Mouse (Mus musculus) adrenal gland (tissue): ENCODE measurements at regions not wholly inside any gene's neighbourhood (a gene's known extent, or its start where the extent isn't known, plus 50 kb on each side); places are given as distances from the start of the nearest gene placed in this dataset.

Experiments used
- intact Hi-C: fragments of 180-260 bp; cut with DNase I; formaldehyde crosslinking; loops from one replicate; pipeline ENCODE4 v1.15.1; 2025
- microRNA-seq, 2 experiments: library from miRNA; unstranded; fragments of <30 nt; microRNA quantifications; one replicate each; pipeline ENCODE4; 2019

DNA sequence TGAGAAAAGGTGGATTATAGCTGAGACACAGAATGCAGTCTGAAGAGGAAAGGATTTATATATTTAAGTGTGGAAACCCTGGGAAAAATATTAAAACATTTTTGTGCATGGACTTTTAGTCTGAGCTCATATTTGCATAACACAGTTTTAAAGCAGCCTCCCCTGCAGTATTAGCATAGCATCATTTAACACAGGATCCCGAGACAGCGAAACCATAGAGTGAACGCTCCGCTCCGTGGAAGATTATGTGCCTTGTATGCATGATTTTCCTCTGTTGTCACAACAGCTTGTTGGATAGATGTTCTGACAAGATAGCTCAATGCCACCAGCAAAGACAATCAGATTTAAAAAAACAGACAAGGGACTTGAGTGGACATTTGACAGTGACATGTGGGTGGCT, 86.1 kb upstream of the Kif2a start:
- intact Hi-C loops: loop anchor here (5.0 to 10.0 kb wide), 2 partner anchors 123 to 231 kb away; no protein-coding TSS in a partner anchor

DNA sequence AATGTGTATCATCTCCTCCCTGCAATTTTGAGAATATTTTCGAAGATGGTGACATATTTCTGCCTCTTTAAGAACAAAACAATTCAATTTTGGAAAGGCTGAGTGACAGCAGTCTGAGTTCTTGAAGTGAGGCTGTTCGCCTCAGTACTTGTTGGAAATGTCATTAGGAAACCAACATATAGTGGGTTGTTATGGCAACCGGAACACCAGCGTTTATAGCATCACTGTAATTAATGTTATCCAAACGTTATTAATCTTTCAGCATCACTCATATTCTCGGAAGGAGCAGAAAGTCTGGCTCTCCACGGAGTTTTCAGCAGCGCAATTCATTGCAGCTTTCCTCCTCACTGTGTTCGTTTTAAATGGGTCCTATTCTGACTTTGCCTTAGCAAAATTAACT, 85.6 kb upstream of the Kif2a start:
- intact Hi-C loops: loop anchor here (5.0 to 10.0 kb wide), 2 partner anchors 123 to 230 kb away; no protein-coding TSS in a partner anchor

DNA sequence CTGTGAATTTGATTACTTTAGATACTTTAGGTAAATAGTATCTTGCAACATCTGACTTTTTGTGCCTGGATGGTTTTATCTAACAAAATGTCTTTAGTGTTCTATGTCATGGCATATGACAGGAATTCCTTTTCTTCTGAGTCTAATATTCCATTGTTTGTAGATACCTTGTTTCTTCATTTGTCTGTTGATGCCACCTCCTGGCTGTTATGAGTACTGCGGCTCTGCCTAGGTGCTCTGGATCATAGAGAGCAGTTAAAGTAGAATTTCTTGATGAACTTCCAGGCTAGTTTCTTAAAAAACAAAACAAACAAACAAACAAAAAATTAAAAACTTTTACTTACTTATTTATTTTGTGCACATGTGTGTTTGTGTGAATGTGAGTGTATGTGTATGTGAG, 83.6 kb upstream of the Kif2a start:
- intact Hi-C loops: loop anchor here (5.0 to 10.0 kb wide), 2 partner anchors 121 to 228 kb away; no protein-coding TSS in a partner anchor

DNA sequence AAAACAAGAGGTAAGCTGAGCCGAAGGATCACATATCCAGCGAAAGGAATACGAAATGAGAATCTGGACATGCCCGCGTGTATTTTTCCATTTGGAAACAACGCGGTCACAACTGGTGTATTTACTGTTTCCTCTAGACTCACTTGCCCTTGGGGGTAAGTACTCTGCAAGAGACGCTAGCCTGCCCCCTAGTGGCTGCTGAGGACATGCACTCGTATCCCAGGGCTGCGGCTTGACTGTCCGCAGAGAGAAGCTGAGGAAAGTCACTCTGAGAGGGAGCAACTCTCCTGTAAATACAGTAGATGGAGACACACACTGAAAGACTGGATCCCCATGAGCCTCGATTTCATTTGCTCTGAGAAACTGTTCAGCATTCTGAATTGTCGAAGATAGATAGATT, 79.7 kb upstream of the Kif2a start:
- intact Hi-C loops: loop anchor here (5.0 to 10.0 kb wide), 3 partner anchors 39 to 154 kb away; partner anchors contain the start of gene Dimt1

DNA sequence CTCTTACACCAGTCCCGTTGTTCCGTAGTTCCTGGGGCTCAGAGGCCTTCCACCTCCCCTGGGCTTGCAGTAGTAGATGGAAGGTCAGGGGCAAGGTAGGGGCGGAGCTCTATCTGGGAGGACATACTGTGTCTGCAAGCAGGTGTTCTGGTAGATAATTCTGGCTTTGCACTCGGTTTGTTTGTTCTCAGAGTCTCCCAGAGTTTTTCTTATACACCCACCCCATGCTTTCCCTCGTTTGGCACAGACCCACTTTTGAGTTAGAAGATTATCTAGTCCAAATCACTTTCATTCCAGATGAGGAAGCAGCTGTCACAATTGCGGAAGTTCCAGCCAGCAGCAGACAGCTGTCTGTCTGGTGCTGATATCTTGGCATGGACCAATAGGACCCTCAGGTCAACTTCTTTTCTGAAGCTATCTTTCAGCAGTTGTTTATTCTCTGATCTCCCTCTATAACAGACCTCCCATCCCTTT, 79.0 kb upstream of the Kif2a start:
- intact Hi-C loops: loop anchor here (5.0 to 10.0 kb wide), 3 partner anchors 39 to 154 kb away; partner anchors contain the start of gene Dimt1

DNA sequence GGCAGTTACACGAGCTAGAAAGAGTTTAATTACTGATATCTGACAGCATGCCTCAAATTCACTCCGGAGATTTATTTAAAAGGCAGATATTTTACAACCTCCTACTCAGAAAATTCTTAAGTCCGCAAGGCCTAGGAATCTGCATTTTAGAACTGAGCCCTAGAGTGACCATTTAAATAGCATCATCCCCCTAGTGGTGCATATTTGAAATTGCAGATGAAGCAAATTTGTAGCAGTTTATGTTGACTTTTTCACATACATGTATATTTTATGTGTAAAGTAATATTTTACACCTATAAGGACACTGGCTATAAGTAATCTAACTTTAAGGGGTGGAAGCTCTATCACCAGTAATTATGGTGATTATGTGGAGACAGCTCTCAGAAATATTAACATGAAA, 78.2 kb upstream of the Kif2a start:
- intact Hi-C loops: loop anchor here (5.0 to 10.0 kb wide), 3 partner anchors 38 to 153 kb away; partner anchors contain the start of gene Dimt1

DNA sequence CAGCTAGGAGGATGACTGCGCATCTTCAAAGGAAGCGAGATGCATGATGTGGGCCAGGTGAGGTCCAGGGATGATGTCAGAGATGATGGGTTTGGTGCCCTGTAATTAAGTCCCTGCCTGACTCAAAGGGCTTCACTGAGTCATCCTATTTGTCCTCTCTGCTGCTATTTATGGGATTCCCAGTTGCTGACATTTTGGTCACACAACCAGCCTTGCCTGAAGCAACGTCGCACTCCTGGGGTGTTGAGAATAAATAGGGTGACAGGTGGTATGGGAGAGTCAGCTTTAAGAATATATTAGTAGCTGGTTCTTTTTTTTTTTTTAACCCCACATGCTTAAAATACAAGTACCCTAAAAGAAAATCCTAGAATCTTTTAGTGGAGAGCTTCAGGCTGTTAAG, 75.1 kb upstream of the Kif2a start:
- intact Hi-C loops: no loop called here

DNA sequence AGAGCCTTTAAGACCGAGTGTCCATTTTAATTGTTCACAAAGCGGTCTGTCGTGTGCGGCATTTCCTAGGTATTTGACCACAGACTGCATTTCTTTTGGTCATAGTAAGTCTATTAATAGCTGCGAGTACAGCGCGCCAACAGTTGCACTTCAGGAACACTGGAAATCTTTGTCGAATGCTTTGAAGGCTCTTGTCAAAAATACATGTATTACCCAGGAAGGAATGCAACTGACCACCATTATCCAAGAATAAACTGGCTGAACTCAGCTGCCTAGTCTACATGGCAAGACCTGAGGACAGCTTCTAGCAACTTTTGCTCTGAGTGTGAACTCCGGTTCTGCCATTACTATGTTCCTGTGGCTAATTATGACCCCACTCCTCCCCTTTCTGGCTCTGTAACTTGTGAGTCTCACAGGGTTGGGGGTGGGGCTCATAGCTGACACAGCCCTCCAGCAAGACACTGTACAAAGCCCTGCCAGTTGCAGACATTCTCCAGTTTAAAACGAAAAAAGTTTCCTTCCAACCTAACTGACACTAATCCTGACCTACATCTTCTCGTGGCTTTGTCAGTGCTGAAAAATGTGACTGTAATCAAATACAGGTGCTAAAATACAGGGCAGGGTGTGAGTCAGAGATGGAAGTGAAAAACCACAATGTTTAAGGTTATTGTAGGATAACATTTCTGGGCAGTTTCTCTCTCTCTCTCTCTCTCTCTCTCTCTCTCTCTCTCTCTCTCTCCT, 73.2 kb upstream of the Kif2a start:
- intact Hi-C loops: no loop called here

DNA sequence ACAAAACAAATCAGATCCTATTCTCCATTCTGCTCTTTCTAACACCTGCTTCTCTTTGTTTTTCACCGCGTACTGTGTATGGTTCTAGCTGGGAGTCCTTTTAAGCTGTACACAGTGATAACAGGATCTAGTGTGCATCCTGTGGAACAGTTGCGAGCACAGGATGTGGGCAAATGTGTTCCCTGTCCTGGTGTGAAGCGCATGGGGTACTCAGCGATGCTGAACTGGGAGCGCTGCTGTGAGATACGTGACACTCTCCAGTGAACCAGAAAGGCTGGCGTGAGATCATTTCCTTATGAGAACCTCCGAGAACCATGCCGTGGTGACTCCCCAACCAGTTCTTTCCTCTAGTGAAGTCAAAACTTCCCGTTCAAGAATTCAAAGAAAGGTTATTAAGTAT, 72.6 kb upstream of the Kif2a start:
- intact Hi-C loops: no loop called here

DNA sequence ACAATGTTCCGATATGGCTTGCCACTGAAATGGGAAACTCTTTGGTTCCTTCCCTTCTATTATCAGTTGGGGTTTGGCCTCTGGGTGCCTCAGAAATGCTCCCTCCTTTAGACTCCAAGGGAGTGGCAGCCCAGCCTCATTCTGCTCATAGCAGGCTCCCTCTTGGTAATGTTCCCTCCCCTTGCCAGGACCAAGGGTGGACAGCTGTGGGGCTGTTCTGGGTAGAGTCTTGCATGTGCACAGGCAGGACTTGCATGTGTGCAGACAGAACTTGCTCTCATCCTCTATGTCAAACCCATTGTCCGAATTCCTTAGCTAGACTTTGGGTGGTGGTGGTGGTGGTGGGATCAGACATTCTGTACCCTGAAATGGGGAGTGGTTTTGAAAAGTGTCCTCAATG, 71.8 kb upstream of the Kif2a start:
- intact Hi-C loops: no loop called here

DNA sequence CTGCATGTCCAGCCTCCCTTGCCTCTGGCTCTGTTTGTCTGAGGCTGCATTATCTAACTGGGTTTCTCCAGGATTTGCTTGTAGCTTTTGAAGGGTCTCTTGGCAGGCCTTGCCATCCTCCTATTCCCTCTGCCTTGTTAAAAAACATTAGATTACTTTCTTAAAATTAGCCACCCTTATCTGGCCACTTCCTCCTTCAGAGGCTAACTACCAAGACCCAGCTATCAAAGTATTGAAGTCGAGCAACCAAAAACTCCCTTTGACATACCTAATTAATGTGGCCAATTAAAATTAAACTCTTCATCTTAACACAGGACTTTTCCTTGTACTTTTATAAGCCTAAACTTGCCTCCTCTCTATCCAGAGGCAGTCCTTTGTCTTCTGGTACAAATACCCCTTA, 66.3 kb upstream of the Kif2a start:
- intact Hi-C loops: loop anchor here (2.0 kb wide), 1 partner anchor 47 kb away; no protein-coding TSS in a partner anchor

DNA sequence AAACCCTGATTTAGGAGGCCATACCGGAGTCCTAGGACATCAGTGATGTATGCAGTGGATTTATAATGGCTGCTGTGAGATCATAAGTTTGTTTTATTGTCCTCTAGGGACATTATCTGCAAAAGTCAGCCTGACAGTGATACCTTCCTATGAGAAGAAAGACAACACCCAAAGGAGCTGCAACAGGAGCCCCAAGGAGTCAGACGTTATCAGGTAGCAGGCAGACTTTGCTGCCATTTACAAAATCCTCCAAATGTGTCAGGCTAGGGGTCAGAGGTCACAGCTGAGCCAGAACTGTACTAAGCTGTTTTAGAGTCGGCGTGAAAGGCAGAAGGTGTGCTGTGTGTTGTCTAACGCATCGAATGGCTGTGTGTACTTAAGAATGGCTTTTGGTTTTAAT, 65.4 kb upstream of the Kif2a start:
- intact Hi-C loops: no loop called here

DNA sequence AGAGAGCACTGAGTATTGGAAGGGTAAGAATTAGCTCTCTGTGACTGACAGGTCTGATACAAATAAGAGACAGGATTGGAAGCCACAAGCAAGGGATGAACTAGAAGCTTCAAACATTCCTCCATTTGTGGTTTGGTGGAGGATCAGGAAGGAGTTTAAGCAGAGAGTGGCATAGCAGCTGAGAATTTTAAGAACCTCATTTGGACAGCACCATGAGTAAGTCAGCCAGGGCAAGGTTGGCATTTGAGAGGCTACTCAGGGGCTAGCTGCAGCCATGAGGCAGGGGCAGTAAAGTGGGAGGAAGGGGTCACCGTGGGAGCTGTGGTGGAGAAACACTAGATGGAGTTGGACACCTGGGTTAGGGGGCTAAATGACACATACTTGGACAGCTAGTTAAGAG, 56.2 kb upstream of the Kif2a start:
- intact Hi-C loops: no loop called here

DNA sequence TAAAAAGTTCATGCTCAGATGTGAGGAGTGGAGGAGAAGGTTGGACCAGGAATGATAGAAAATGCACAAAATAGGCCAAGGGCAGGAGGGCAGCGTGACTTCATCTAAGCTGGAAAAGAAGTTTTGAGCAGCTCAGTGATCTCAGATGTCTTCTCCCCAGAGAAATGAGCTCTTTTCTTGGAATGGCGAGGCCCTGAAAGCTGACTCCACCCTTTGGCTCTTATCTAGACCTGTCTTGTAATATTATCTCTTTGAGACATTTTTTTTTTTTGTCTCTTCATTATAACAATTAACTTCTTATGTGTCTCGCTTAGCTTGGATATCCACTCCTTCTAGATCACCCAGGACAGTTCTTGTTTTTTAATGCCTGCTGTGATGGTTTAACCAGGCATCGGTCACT, 53.0 kb upstream of the Kif2a start:
- intact Hi-C loops: no loop called here

DNA sequence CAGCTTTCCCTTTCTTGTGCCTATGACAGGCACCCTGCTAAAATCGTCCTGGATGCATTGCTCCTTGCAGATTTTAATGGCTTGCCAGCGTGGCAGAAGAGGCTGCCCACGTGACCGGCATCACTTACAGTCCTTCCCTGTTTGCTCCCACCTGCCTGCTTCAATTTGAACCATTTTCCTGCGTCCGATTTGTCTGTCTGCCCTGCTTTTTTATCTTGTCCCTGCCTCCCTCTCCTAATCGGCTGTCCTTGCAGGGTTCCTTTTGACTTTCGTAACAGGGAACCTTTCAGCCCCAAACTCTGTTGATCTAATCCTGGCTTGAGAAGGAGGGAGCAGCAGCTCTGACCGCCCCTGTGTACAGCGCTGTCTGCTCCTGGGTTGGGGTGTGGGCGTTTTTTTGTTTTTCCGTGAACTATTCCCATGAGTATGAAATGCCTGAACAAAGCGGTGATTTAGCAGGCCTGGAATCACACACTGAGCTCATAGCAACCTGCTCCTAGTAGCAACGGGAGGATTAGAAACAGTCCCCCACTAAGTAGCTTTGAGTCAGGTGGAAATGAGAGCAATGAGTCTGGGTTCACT, 51.2 kb upstream of the Kif2a start:
- intact Hi-C loops: no loop called here

DNA sequence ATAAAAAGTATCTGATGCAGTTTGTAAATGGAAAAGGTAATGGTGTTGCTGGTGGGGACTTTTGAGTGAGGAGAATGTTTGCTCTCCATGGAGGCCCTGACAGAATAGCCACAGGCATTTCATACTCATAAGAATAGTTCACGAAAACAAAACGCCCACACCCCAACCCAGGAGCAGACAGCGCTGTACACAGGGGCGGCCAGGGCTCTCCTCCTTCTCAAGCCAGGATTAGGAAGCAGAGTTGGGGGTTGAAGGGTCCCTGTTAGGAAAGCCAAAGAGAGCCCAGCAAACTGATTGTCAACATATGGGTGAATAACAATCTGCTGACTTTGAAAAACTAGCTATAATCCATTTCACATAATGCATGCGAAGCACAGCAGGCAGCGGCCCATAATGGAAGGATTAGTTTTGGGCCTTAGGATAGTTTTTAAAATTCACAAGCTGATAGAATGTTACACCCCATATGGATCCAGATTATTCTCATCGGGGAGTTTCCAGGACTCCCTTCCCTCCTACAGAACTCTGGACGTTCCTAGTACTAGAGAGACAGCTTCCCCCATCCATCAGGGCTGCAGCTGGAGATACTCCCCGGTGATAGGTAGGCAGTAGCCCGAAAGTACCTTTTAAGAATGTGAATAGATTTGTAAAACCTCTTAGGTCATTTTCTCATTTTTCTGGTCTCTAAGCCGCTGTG, 50.6 kb upstream of the Kif2a start:
- intact Hi-C loops: no loop called here

Small RNA genes lying in the stretch of these regions (microRNA-seq; reads per million reads assigned to microRNA genes)
- 0 reads per million in 2 experiments for gene Gm22118
